Mouse (Mus musculus) megakaryocyte, embryonic 14.5 days (primary cell): ENCODE results near the gene Sdhaf2.

Experiments
- FLI1 ChIP-seq: IDR thresholded peaks from 2 replicates; pipeline ENCODE4 v1.6.1; 2012; ENCODE audit warnings: low read length, inconsistent platforms, mixed read lengths
- GATA1 ChIP-seq: IDR thresholded peaks from 3 replicates; pipeline ENCODE4 v1.6.1; 2012; ENCODE audit warnings: mixed read lengths, low read length, inconsistent platforms, borderline replicate concordance

DNA sequence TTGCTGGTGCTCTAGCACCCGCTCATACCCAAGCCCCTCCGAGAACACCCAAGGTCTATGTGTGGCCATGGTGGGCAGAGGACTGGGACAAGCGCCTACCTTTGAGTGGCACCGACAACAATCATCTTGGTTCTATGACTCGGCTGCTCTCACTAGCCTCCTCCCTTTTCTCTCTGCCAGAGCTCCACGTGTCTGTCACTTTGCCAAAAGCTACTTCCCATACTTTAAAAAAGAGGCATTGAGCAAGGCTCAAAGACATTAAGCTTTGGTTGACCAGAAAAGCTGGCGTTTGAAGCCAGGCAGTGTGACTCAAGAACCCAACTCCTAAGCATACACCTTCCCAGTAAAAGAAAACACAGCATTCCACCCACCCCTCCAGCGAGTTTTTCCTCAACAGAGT lies 67.8 kb downstream of the Sdhaf2 start:
- TF ChIP-seq GATA1, result no peak
- no peak for TF ChIP-seq FLI1
